Mouse (Mus musculus): ENCODE data around the gene Mettl2. TPM values are rescaled to one million over a fixed set of nuclear protein-coding genes. Genes with fewer than 3 reads are reported as not detected.

The Mettl2 gene
- polyA plus RNA-seq, 1 experiment = 27.1 TPM

- no peaks in the 10 kb centered on the region for H3K4me1 ChIP-seq (ENCODE audit: control insufficient read depth, insufficient read depth, low read length)
- no peak overlapping the region for H3K4me3 ChIP-seq (ENCODE audit: insufficient read depth, low read length)
- no peak overlapping the region for H3K27ac ChIP-seq (ENCODE audit: insufficient read depth, low read length)
- TF ChIP-seq POLR2A (IDR thresholded peaks at IDR 0.05; ENCODE audit: extremely low read depth, insufficient read depth, low read length) = no peak
Observed at GRCm38 (mm10) chr11:105141115-105141514, 14.9 kb downstream of the Mettl2 start.

DNA sequence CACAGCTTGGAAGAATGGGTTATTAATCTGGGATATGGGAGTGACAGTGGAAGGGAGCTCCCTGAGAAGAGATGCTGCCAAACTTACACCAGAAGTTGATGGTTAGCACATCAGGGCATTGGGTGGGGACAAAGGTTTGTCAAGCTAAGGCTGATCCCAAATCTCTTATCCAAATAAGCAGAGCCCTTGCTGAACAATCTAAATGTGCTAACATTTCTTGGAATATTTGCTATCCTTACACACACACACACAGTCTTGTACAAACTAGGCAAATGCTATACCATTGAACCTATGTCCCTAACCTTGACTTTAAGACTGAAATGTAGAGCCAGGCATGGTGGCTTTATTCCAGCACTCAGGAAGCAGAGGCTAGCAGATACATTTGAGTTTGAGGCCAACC lies 17.3 kb downstream of the Mettl2 start:
- Histone ChIP-seq H3K4me1 (ENCODE audit: control insufficient read depth, insufficient read depth, low read length) (no peaks in the 10 kb centered on the region), H3K27ac (ENCODE audit: insufficient read depth, low read length) (no peak overlapping the region), H3K4me3 (ENCODE audit: insufficient read depth, low read length) (no peak overlapping the region)
- TF ChIP-seq POLR2A (IDR thresholded peaks at IDR 0.05; ENCODE audit: extremely low read depth, insufficient read depth, low read length) (no peak), CTCF (IDR thresholded peaks at IDR 0.05; ENCODE audit: extremely low read depth, insufficient read depth, low read length) (no peak)

GRCm38 (mm10) chr11:105144084-105144483 lies 17.9 kb downstream of the Mettl2 start:
- Histone ChIP-seq H3K4me3 (ENCODE audit: insufficient read depth, low read length) (no peak overlapping the region), H3K4me1 (ENCODE audit: control insufficient read depth, insufficient read depth, low read length) (no peaks in the 10 kb centered on the region), H3K27ac (ENCODE audit: insufficient read depth, low read length) (no peak overlapping the region)
- TF ChIP-seq POLR2A (IDR thresholded peaks at IDR 0.05; ENCODE audit: extremely low read depth, insufficient read depth, low read length) = no peak
- no peak for TF ChIP-seq CTCF (IDR thresholded peaks at IDR 0.05; ENCODE audit: extremely low read depth, insufficient read depth, low read length)

DNA sequence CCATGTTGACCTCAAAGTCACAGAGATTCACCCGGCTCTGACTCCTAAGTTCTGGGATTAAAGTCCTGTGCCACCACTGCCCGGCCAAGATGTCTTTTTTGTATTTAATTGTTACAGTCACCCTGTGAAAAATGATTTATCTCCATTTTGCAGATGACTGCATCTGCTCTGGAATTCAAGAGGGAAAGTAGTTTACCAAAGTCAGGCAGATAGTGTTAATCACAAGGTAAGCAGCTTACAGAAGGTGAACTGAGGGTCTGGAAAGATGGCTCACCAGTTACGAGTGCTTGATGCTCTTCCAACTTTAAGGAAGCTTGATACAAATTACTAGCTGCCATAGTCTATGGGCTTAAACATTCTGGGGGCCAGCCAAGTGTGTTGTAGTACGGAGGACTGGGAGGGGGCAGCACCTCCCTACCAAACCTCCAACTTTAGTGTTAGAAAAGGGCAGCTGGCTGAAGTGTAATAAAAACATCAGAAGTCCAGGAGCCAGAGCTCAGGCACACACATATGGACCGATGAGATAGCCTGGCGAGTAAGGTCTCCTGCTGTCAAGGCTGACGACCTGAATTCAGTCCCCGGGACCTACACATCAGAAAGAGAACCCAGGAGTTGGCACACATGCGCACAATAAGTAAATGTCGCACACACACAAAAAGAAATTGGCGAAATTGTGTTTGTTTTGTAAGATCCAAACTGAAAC lies 18.4 kb downstream of the Mettl2 start:
- Histone ChIP-seq H3K4me1 (ENCODE audit: control insufficient read depth, insufficient read depth, low read length) (no peaks in the 10 kb centered on the region), H3K4me3 (ENCODE audit: insufficient read depth, low read length) (no peak overlapping the region), H3K27ac (ENCODE audit: insufficient read depth, low read length) (no peak overlapping the region)
- no peak for TF ChIP-seq CTCF (IDR thresholded peaks at IDR 0.05; ENCODE audit: extremely low read depth, insufficient read depth, low read length)
- no peak for TF ChIP-seq POLR2A (IDR thresholded peaks at IDR 0.05; ENCODE audit: extremely low read depth, insufficient read depth, low read length)

- TF ChIP-seq CTCF (IDR thresholded peaks at IDR 0.05; ENCODE audit: extremely low read depth, insufficient read depth, low read length) = no peak
- no peak for TF ChIP-seq POLR2A (IDR thresholded peaks at IDR 0.05; ENCODE audit: extremely low read depth, insufficient read depth, low read length)
- Histone ChIP-seq H3K4me1 (ENCODE audit: control insufficient read depth, insufficient read depth, low read length) (no peaks in the 10 kb centered on the region), H3K27ac (ENCODE audit: insufficient read depth, low read length) (no peak overlapping the region), H3K4me3 (ENCODE audit: insufficient read depth, low read length) (no peak overlapping the region)
Observed at GRCm38 (mm10) chr11:105145211-105145610, 19.0 kb downstream of the Mettl2 start.

DNA sequence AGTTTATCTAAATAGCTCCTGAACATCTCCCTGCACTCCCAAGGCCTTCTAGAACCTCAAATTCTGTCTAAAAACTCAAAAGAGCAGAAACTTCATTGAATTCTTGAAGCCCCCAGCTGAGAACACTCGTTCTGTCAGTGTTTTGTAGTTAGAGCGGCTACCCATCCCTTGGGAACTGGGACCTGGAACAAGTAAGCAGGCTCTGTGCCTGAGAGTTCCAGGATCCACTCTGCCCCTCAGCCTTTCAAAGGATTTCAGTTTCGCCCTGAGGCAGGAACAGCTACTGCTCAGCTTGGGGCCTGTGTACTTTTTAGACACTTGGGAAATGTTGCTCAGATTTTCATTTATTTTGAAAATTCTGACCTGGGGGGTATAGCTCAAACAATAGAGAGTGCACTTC lies 20.4 kb downstream of the Mettl2 start, which contains the start of gene Gm10842:
Gm10842 (plus strand) TSS at position 301 of the 400 bp plus-strand sequence.
- Histone ChIP-seq H3K4me3 (ENCODE audit: insufficient read depth, low read length) (no peak within 1 kb of the TSS), H3K27ac (ENCODE audit: insufficient read depth, low read length) (no peak within 1 kb of the TSS), H3K4me1 (ENCODE audit: control insufficient read depth, insufficient read depth, low read length) (no peaks in the 10 kb centered on the region)
- no peak for TF ChIP-seq POLR2A (IDR thresholded peaks at IDR 0.05; ENCODE audit: extremely low read depth, insufficient read depth, low read length)
- TF ChIP-seq CTCF (IDR thresholded peaks at IDR 0.05; ENCODE audit: extremely low read depth, insufficient read depth, low read length) = no peak

- H3K4me3 ChIP-seq (ENCODE audit: insufficient read depth, low read length) = no peak overlapping the region
- no peak overlapping the region for H3K27ac ChIP-seq (ENCODE audit: insufficient read depth, low read length)
- H3K4me1 ChIP-seq (ENCODE audit: control insufficient read depth, insufficient read depth, low read length) = no peaks in the 10 kb centered on the region
- no peak for TF ChIP-seq CTCF (IDR thresholded peaks at IDR 0.05; ENCODE audit: extremely low read depth, insufficient read depth, low read length)
- no peak for TF ChIP-seq POLR2A (IDR thresholded peaks at IDR 0.05; ENCODE audit: extremely low read depth, insufficient read depth, low read length)
Observed at GRCm38 (mm10) chr11:105149353-105149752, 23.1 kb downstream of the Mettl2 start.

DNA sequence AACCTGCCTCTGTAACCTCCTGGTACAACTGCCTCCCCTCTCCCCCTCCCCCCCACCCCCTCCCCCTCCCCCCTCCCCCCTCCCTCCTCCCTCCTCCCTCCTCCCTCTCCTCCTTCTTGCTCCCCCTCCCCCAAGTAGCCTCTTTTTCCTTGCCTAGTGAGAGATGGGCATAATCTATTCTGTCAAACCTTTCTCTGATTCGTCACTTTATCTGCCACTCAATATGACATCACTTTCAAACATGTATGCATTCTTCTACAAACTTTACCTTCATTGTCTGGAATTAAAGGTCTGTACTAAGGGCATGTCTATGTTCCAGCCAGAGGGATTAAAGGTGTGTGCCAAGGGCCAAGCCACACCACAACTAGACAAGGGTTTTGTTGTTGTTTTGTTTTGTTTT lies 23.5 kb downstream of the Mettl2 start:
- H3K27ac ChIP-seq (ENCODE audit: insufficient read depth, low read length) = no peak overlapping the region
- H3K4me3 ChIP-seq (ENCODE audit: insufficient read depth, low read length) = no peak overlapping the region
- TF ChIP-seq CTCF (IDR thresholded peaks at IDR 0.05; ENCODE audit: extremely low read depth, insufficient read depth, low read length) (no peak), POLR2A (IDR thresholded peaks at IDR 0.05; ENCODE audit: extremely low read depth, insufficient read depth, low read length) (no peak)
- H3K4me1 ChIP-seq (ENCODE audit: control insufficient read depth, insufficient read depth, low read length) = no peaks in the 10 kb centered on the region

DNA sequence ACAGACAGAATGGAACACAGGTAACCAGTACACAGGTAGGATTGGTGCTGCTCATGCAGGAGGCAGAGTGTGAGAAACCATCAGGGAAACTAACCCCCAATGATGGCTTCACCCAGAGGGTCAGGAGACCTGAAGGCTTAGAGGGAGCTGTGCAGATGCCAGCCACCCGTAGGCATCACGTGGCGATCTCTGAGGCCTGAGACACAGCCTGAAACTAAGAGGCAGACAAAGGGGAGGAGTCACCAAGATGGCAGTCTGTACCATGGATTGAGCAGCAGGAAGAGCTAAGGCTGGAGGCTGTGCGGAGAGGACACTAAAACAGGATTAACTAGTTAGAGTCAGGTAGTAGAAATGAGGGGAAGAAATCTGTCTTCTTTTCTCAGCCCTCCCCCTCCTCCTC lies 24.5 kb downstream of the Mettl2 start:
- Histone ChIP-seq H3K4me1 (ENCODE audit: control insufficient read depth, insufficient read depth, low read length) (no peaks in the 10 kb centered on the region), H3K4me3 (ENCODE audit: insufficient read depth, low read length) (no peak overlapping the region), H3K27ac (ENCODE audit: insufficient read depth, low read length) (no peak overlapping the region)
- TF ChIP-seq CTCF (IDR thresholded peaks at IDR 0.05; ENCODE audit: extremely low read depth, insufficient read depth, low read length) (no peak), POLR2A (IDR thresholded peaks at IDR 0.05; ENCODE audit: extremely low read depth, insufficient read depth, low read length) (no peak)

DNA sequence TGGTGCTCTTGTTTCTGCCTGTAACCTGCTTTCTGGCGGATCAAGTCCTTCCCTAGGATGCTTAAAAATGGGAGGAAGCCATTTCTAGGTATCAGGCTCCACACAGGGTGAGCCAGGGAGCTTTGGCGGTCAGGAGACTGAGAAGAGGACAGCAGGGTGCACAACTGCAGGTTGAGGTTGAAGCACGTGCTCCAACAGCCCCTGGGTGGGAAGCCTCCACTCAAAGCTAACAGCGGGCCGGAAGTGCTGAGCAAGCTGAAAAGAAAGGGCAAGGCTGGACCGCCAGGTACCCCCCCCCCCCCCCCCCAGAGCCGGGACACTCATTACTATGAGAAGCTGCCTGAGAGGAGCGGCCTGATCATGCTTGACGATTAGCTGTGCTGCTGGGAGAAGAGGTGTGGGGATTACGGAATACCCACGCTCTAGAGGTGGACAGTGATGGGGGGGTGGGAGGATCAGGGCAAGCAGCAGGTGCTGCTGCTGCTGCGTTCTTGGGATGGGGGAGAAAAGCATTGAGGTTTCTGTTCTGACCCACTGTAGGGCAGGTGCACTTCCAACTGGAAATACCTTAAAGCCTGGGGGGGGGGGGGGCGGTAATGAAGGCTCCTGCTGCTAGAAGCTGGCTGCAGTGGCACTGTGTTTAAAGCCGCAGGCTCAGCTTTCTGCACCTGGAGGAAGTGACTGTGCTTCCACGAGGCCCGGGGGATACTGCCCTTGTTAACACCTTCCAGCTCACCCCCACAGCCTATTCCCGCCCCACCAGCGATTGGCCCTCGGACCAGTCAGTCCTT lies 25.2 kb downstream of the Mettl2 start:
- Histone ChIP-seq H3K4me3 (ENCODE audit: insufficient read depth, low read length) (no peak overlapping the region), H3K27ac (ENCODE audit: insufficient read depth, low read length) (no peak overlapping the region), H3K4me1 (ENCODE audit: control insufficient read depth, insufficient read depth, low read length) (no peaks in the 10 kb centered on the region)
- no peak for TF ChIP-seq CTCF (IDR thresholded peaks at IDR 0.05; ENCODE audit: extremely low read depth, insufficient read depth, low read length)
- no peak for TF ChIP-seq POLR2A (IDR thresholded peaks at IDR 0.05; ENCODE audit: extremely low read depth, insufficient read depth, low read length)
